Mouse (Mus musculus) adrenal gland, adult 8-10 months (tissue): ENCODE data around the gene 2310039H08Rik. TPM values are rescaled to one million over a fixed set of nuclear protein-coding genes. Genes with fewer than 3 reads are reported as not detected.

Source experiments
- DNase-seq: peaks from one replicate; pipeline ENCODE4 v3.0.0; 2022
- total RNA-seq, 4 experiments: library from RNA; stranded (reverse); gene quantifications; 2 replicates each; pipeline ENCODE4 v1.2.4; 2022

2310039H08Rik gene
- total RNA-seq, 4 experiments from 2014 or later, result 53.9 to 87.1 (median 61.4) TPM

- DNase-seq, result no peak
Observed at GRCm38 (mm10) chr17:46810672-46811071, 38.2 kb downstream of the 2310039H08Rik start.

GRCm38 (mm10) chr17:46812442-46812841, 40.0 kb downstream of the 2310039H08Rik start:
- no peak for DNase-seq

- no peak for DNase-seq
Observed at GRCm38 (mm10) chr17:46813637-46814036, 41.2 kb downstream of the 2310039H08Rik start.

- no peak for DNase-seq
Observed at GRCm38 (mm10) chr17:46814497-46814896, 42.1 kb downstream of the 2310039H08Rik start.

- DNase-seq, result no peak
Observed at GRCm38 (mm10) chr17:46816306-46816705, 43.9 kb downstream of the 2310039H08Rik start.

- DNase-seq, result no peak
Observed at GRCm38 (mm10) chr17:46817734-46818158, 45.3 kb downstream of the 2310039H08Rik start.

GRCm38 (mm10) chr17:46820628-46821027, 48.2 kb downstream of the 2310039H08Rik start:
- no peak for DNase-seq

Other genes with a start within 250 kb of the 2310039H08Rik start
- 10 to 100 TPM; 31.6 to 48.8 (median 37.7) TPM for gene Cul9, start 226.2 kb upstream of the 2310039H08Rik start, total RNA-seq
- gene Srf, start 216.5 kb upstream of the 2310039H08Rik start, total RNA-seq, result 10 to 100 TPM; 34.0 to 42.0 (median 37.2) TPM
- gene Ptk7, start 143.1 kb upstream of the 2310039H08Rik start, total RNA-seq, result 10 to 100 TPM in 2 of 4 experiments, 1 to 10 TPM in 2; 8.7 to 11.2 (median 9.9) TPM
- 10 to 100 TPM; 42.3 to 59.8 (median 53.2) TPM for gene Klc4, start 126.6 kb upstream of the 2310039H08Rik start, total RNA-seq
- 100 to 1,000 TPM in 2 of 4 experiments, 10 to 100 TPM in 2; 91.8 to 122 (median 104) TPM for gene Mrpl2, start 126.4 kb upstream of the 2310039H08Rik start, total RNA-seq
- 10 to 100 TPM; 42.0 to 53.5 (median 47.2) TPM for gene Cul7, start 122.3 kb upstream of the 2310039H08Rik start, total RNA-seq
- gene Rrp36, start 98.3 kb upstream of the 2310039H08Rik start, total RNA-seq, result 10 to 100 TPM; 24.9 to 31.8 (median 30.6) TPM
- gene Mea1, start 93.8 kb upstream of the 2310039H08Rik start, total RNA-seq, result 100 to 1,000 TPM in 1 of 4 experiments, 10 to 100 TPM in 3; 91.9 to 104 (median 95.0) TPM
- gene Klhdc3, start 91.7 kb upstream of the 2310039H08Rik start, total RNA-seq, result 10 to 100 TPM; 59.1 to 74.3 (median 65.2) TPM
- gene Ppp2r5d, start 67.5 kb upstream of the 2310039H08Rik start, total RNA-seq, result 10 to 100 TPM; 41.0 to 47.5 (median 42.6) TPM
- 10 to 100 TPM; 56.2 to 74.2 (median 61.8) TPM for gene Pex6, start 61.2 kb upstream of the 2310039H08Rik start, total RNA-seq
- gene Gnmt, start 43.5 kb upstream of the 2310039H08Rik start, total RNA-seq, result 1 to 10 TPM; 1.2 to 1.8 (median 1.6) TPM
- 10 to 100 TPM; 66.6 to 74.1 (median 70.7) TPM for gene Cnpy3, start 20.4 kb upstream of the 2310039H08Rik start, total RNA-seq
- gene Ptcra, start 8.9 kb upstream of the 2310039H08Rik start, total RNA-seq, result not detected
- 10 to 100 TPM; 78.9 to 89.9 (median 83.8) TPM for gene Rpl7l1, start 10.0 kb downstream of the 2310039H08Rik start, total RNA-seq
- gene Bicral, start 85.8 kb downstream of the 2310039H08Rik start, total RNA-seq, result 10 to 100 TPM; 22.1 to 32.4 (median 26.6) TPM
- 10 to 100 TPM; 22.8 to 28.3 (median 26.7) TPM for gene Tbcc, start 118.0 kb downstream of the 2310039H08Rik start, total RNA-seq
- gene Prph2, start 137.8 kb downstream of the 2310039H08Rik start, total RNA-seq, result not detected
- 100 to 1,000 TPM in 1 of 4 experiments, 10 to 100 TPM in 3; 80.2 to 105 (median 91.0) TPM for gene Ubr2, start 237.9 kb downstream of the 2310039H08Rik start, total RNA-seq